Comparison of ENCODE assay signal across 16 mouse cellular contexts in the genomic region with DNA sequence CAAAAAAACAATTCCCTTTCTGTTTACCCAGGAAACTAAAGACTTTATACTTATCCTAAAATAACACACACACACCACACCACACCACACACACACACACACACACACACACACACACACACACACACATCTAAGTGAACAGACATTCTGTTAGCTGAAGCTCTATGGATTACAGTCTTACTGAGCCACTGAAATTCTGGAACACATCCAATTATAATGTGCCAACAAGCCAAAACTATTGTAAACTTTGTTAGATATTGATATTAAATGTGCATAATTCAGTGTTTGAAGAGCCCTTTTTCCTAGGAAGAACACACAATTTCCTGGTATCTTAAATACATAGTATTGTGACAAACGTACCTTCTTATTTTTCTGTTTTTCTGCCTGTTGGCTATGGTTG. TPM values are rescaled to one million over a fixed set of nuclear protein-coding genes. Genes with fewer than 3 reads are reported as not detected.
A peak's percentile ranks its signal among the peaks of the same experiment; 100 is the strongest.
DNase-seq lines count a peak whose midpoint lies in the region; ATAC-seq and TF ChIP-seq lines count a peak whose summit lies in the region.
"Had no signal": no experiment of that assay in that cellular context is flagged by ENCODE, and none has a peak within 500 bp of the region (broad histone marks: within the 10 kb centered on the region; RNA-seq: fewer than 3 reads in every experiment).

No protein-coding gene starts in this region.

- H3K9ac ChIP-seq in forebrain, embryonic 14.5 days (ENCODE audit: low read length), result no peak overlapping the region
- H3K9ac ChIP-seq in forebrain, embryonic 11.5 days (ENCODE audit: low read length), result no peak overlapping the region
- H3K9ac ChIP-seq in lung, embryonic 14.5 days, result no peak overlapping the region
- H3K9ac ChIP-seq in hindbrain, embryonic 14.5 days, result no peak overlapping the region
- H3K9ac ChIP-seq: heart, embryonic 12.5 days; heart, embryonic 15.5 days; hindbrain, embryonic 13.5 days had no signal

- no peaks in the 10 kb centered on the region for H3K36me3 ChIP-seq in forebrain, embryonic 14.5 days (ENCODE audit: control insufficient read depth, insufficient read depth, low read length)
- H3K36me3 ChIP-seq in forebrain, embryonic 11.5 days (ENCODE audit: control insufficient read depth, insufficient read depth, low read length), result no peaks in the 10 kb centered on the region
- H3K36me3 ChIP-seq in lung, embryonic 14.5 days (ENCODE audit: insufficient read depth), result no peaks in the 10 kb centered on the region
- no peaks in the 10 kb centered on the region for H3K36me3 ChIP-seq in hindbrain, embryonic 14.5 days (replicated peaks; ENCODE audit: control insufficient read depth, insufficient read depth)
- H3K36me3 ChIP-seq: G1E; heart, embryonic 12.5 days; heart, embryonic 15.5 days; hindbrain, embryonic 10.5 days; hindbrain, embryonic 13.5 days had no signal

- TF ChIP-seq POLR2A in brain, embryonic 14.5 days (IDR thresholded peaks at IDR 0.05; ENCODE audit: borderline replicate concordance, extremely low read depth, insufficient read depth, insufficient read length, poor library complexity, severe bottlenecking), result no peak

- ATAC-seq in forebrain, embryonic 14.5 days, result peak; percentile 21; the same call in 1 of the 2 replicates
- no peak for ATAC-seq in forebrain, embryonic 11.5 days (replicated peaks; ENCODE audit: low FRiP score)
- ATAC-seq in lung, embryonic 14.5 days (ENCODE audit: insufficient read depth), result no peak
- no peak for ATAC-seq in hindbrain, embryonic 14.5 days (ENCODE audit: low FRiP score)
- ATAC-seq: inflammation-experienced regulatory T-cells, adult 6 months; intestine, embryonic 16.5 days had no signal

- peaks cover 6% of the 10 kb centered on the region; the same call in 1 of the 2 replicates for H3K4me1 ChIP-seq in forebrain, embryonic 14.5 days (ENCODE audit: control insufficient read depth, insufficient read depth, low read length)
- H3K4me1 ChIP-seq in forebrain, embryonic 11.5 days (replicated peaks; ENCODE audit: control insufficient read depth, insufficient read depth, low read length), result peaks cover 5% of the 10 kb centered on the region; the same call in 1 of the 2 replicates
- H3K4me1 ChIP-seq in lung, embryonic 14.5 days (ENCODE audit: insufficient read depth), result no peaks in the 10 kb centered on the region
- H3K4me1 ChIP-seq in hindbrain, embryonic 14.5 days (replicated peaks; ENCODE audit: control insufficient read depth, insufficient read depth, low read length), result 0 out of 2 replicates have a peak, but pooled peaks cover 8% of the 10 kb centered on the region

- DNase-seq in forebrain, embryonic 14.5 days (ENCODE audit: low spot score), result peak; percentile 62
- no peak for DNase-seq in forebrain, embryonic 11.5 days (ENCODE audit: low spot score)
- DNase-seq in lung, embryonic 14.5 days, result peak; percentile 60
- no peak for DNase-seq in lung, postnatal 25 days (ENCODE audit: low spot score)
- peak; percentile 47 for DNase-seq in Muller cell, postnatal 12 days (ENCODE audit: inconsistent ontology term)
- DNase-seq in brain, embryonic 14.5 days (ENCODE audit: low read depth), result peak; percentile 50
- no peak for DNase-seq in hindbrain, embryonic 14.5 days (ENCODE audit: low spot score)
- DNase-seq: gastrocnemius, postnatal 25 days had no signal

- H3K27me3 ChIP-seq in forebrain, embryonic 14.5 days (replicated peaks; ENCODE audit: control insufficient read depth, insufficient read depth, low read length), result no peaks in the 10 kb centered on the region
- no peaks in the 10 kb centered on the region for H3K27me3 ChIP-seq in forebrain, embryonic 11.5 days (ENCODE audit: control insufficient read depth, insufficient read depth, low read length)
- H3K27me3 ChIP-seq in lung, embryonic 14.5 days (ENCODE audit: insufficient read depth, low read length), result no peaks in the 10 kb centered on the region
- H3K27me3 ChIP-seq in hindbrain, embryonic 14.5 days (ENCODE audit: control insufficient read depth, insufficient read depth, low read length), result no peaks in the 10 kb centered on the region
- H3K27me3 ChIP-seq: CH12.LX; heart, embryonic 12.5 days; heart, embryonic 15.5 days; hindbrain, embryonic 13.5 days had no signal

- TF ChIP-seq CTCF in lung, embryonic 14.5 days (IDR thresholded peaks at IDR 0.05; ENCODE audit: low read depth), result no peak
- TF ChIP-seq CTCF in brain, embryonic 14.5 days (IDR thresholded peaks at IDR 0.05; ENCODE audit: borderline replicate concordance, extremely low read depth, insufficient read depth, insufficient read length), result no peak

- H3K4me3 ChIP-seq in forebrain, embryonic 14.5 days (ENCODE audit: low read depth, low read length), result no peak overlapping the region
- H3K4me3 ChIP-seq in forebrain, embryonic 11.5 days (ENCODE audit: low read depth, low read length), result no peak overlapping the region
- no peak overlapping the region for H3K4me3 ChIP-seq in lung, embryonic 14.5 days (ENCODE audit: low read depth, low read length)
- no peak overlapping the region for H3K4me3 ChIP-seq in hindbrain, embryonic 14.5 days (replicated peaks; ENCODE audit: low read length)
- H3K4me3 ChIP-seq: heart, embryonic 12.5 days; heart, embryonic 15.5 days; hindbrain, embryonic 13.5 days had no signal

- H3K4me2 ChIP-seq in forebrain, embryonic 14.5 days (ENCODE audit: low read length), result no peak overlapping the region
- H3K4me2 ChIP-seq in forebrain, embryonic 11.5 days (ENCODE audit: low read depth, low read length, severe bottlenecking), result no peak overlapping the region
- H3K4me2 ChIP-seq in lung, embryonic 14.5 days, result no peak overlapping the region
- no peak overlapping the region for H3K4me2 ChIP-seq in hindbrain, embryonic 14.5 days (replicated peaks)

- no peak overlapping the region for H3K27ac ChIP-seq in forebrain, embryonic 14.5 days (ENCODE audit: low read depth, low read length)
- H3K27ac ChIP-seq in forebrain, embryonic 11.5 days (ENCODE audit: low read depth, low read length), result no peak overlapping the region
- H3K27ac ChIP-seq in lung, embryonic 14.5 days (ENCODE audit: low read depth), result no peak overlapping the region
- no peak overlapping the region for H3K27ac ChIP-seq in hindbrain, embryonic 14.5 days
- H3K27ac ChIP-seq: heart, embryonic 15.5 days had no signal

- no peaks in the 10 kb centered on the region for H3K9me3 ChIP-seq in forebrain, embryonic 14.5 days (replicated peaks; ENCODE audit: control insufficient read depth, low read length)
- H3K9me3 ChIP-seq in forebrain, embryonic 11.5 days (ENCODE audit: control insufficient read depth, low read length), result no peaks in the 10 kb centered on the region
- no peaks in the 10 kb centered on the region for H3K9me3 ChIP-seq in lung, embryonic 14.5 days (ENCODE audit: low read depth, low read length)
- H3K9me3 ChIP-seq in hindbrain, embryonic 14.5 days (ENCODE audit: control insufficient read depth, low read length), result no peaks in the 10 kb centered on the region
- H3K9me3 ChIP-seq: G1E; heart, embryonic 12.5 days; heart, embryonic 15.5 days; hindbrain, embryonic 10.5 days; hindbrain, embryonic 13.5 days had no signal

- WGBS in forebrain, embryonic 14.5 days, result 41% methylated on average over 1 of the region's 1 CpGs
- 75% methylated on average over 1 of the region's 1 CpGs for WGBS in forebrain, embryonic 11.5 days
- 53% methylated on average over 1 of the region's 1 CpGs for WGBS in lung, embryonic 14.5 days
- 69% methylated on average over 1 of the region's 1 CpGs for WGBS in hindbrain, embryonic 14.5 days

RNA-seq across cellular contexts. Expression of gene Cks2, which starts 27.7 kb away (rescaled TPM):
- 147 and 215 TPM in 2 replicates for polyA plus RNA-seq in forebrain, embryonic 14.5 days (2014; fragmentation: Nextera tagmentation; extraction: Ambion mirVana)
- 415 and 452 TPM in 2 replicates for polyA plus RNA-seq in forebrain, embryonic 11.5 days (2014; fragmentation: Nextera tagmentation; extraction: Ambion mirVana)
- 426 and 436 TPM in 2 replicates for polyA plus RNA-seq in lung, embryonic 14.5 days (2014; fragmentation: Nextera tagmentation; extraction: Ambion mirVana)
- 47.5 and 103 TPM in 2 replicates for polyA plus RNA-seq in brain, embryonic 14.5 days (2012; rRNA removed)
- 52.4 and 52.6 TPM in 2 replicates for polyA plus RNA-seq in hindbrain, embryonic 14.5 days (2014; fragmentation: Nextera tagmentation; extraction: Ambion mirVana)

RNA-seq across cellular contexts. Expression of gene Secisbp2, which starts 34.2 kb away (rescaled TPM):
- polyA plus RNA-seq in forebrain, embryonic 14.5 days (2014; fragmentation: Nextera tagmentation; extraction: Ambion mirVana), result 28.5 and 29.5 TPM in 2 replicates
- polyA plus RNA-seq in forebrain, embryonic 11.5 days (2014; fragmentation: Nextera tagmentation; extraction: Ambion mirVana), result 26.0 and 26.6 TPM in 2 replicates
- 26.1 and 31.3 TPM in 2 replicates for polyA plus RNA-seq in lung, embryonic 14.5 days (2014; fragmentation: Nextera tagmentation; extraction: Ambion mirVana)
- polyA plus RNA-seq in brain, embryonic 14.5 days (2012; rRNA removed), result 25.9 and 32.0 TPM in 2 replicates
- 27.2 and 28.3 TPM in 2 replicates for polyA plus RNA-seq in hindbrain, embryonic 14.5 days (2014; fragmentation: Nextera tagmentation; extraction: Ambion mirVana)

RNA-seq across cellular contexts. Expression of gene Shc3, which starts 48.1 kb away (rescaled TPM):
- 4.3 and 5.4 TPM in 2 replicates for polyA plus RNA-seq in forebrain, embryonic 14.5 days (2014; fragmentation: Nextera tagmentation; extraction: Ambion mirVana)
- polyA plus RNA-seq in forebrain, embryonic 11.5 days (2014; fragmentation: Nextera tagmentation; extraction: Ambion mirVana), result 8.3 and 10.7 TPM in 2 replicates
- not detected in 2 replicates for polyA plus RNA-seq in lung, embryonic 14.5 days (2014; fragmentation: Nextera tagmentation; extraction: Ambion mirVana)
- polyA plus RNA-seq in brain, embryonic 14.5 days (2012; rRNA removed), result 13.9 and 17.4 TPM in 2 replicates
- 7.2 and 11.6 TPM in 2 replicates for polyA plus RNA-seq in hindbrain, embryonic 14.5 days (2014; fragmentation: Nextera tagmentation; extraction: Ambion mirVana)
- polyA plus RNA-seq: G1E; inflammation-experienced regulatory T-cells, adult 6 months had no signal

Comparison
In these comparisons a context has a peak if more than half of its experiments do, and no peak if none do; other contexts are left out.
1. DNase-seq: peak in forebrain, embryonic 14.5 days (single experiment), lung, embryonic 14.5 days (single experiment), Muller cell, postnatal 12 days (single experiment) and brain, embryonic 14.5 days (single experiment); none in forebrain, embryonic 11.5 days (single experiment), lung, postnatal 25 days (single experiment) and hindbrain, embryonic 14.5 days (single experiment).